ENCODE assay signal across 28 mouse cellular contexts in the genomic region with DNA sequence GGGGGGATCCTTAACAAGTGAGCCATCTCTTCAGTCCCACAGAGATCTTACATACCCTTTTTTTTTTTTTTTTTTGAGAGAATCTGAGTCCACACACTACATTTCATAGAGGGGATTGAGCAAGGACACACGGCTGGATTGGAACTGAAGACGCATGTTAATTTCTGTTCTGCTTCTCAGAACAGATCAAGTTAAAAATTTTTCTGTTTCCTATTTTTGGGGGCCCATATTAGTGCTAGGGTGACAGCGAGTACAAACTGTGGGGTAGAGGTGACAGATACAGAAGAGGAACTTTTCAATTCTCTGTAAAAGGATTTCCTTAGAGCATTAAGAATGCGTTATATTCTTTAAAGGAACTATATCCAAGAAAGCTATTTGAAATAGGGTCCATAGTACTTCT.
"Had no signal": no experiment of that assay in that cellular context is flagged by ENCODE, and none has a peak within 500 bp of the region (broad histone marks: within the 10 kb centered on the region; RNA-seq: fewer than 3 reads in every experiment).

No protein-coding gene starts in this region.

- DNase-seq: gastrocnemius, adult 2 months; gastrocnemius, postnatal 10 days; gastrocnemius, postnatal 36 days; heart, adult 2 months; heart, postnatal 14 days; heart, postnatal 4 days; kidney, adult 18-20 months; kidney, adult 8-10 months; kidney, postnatal 10 days; kidney, postnatal 25 days; kidney, postnatal 4 days; liver; liver, embryonic 13.5 days had no signal

- ATAC-seq: hindbrain, embryonic 16.5 days; inflammation-experienced regulatory T-cells, adult 6 months; intestine, embryonic 15.5 days; intestine, postnatal 0 days had no signal

- H3K9me3 ChIP-seq: heart, embryonic 13.5 days; heart, embryonic 15.5 days; hindbrain, embryonic 10.5 days; hindbrain, embryonic 12.5 days; intestine, embryonic 15.5 days; limb, embryonic 10.5 days; limb, embryonic 12.5 days; liver, embryonic 13.5 days had no signal

- H3K27me3 ChIP-seq: heart, embryonic 15.5 days had no signal

- H3K4me2 ChIP-seq: heart, embryonic 11.5 days; heart, embryonic 13.5 days; heart, embryonic 15.5 days; hindbrain, embryonic 12.5 days; hindbrain, embryonic 14.5 days; intestine, embryonic 15.5 days; limb, embryonic 12.5 days; liver, embryonic 11.5 days; liver, embryonic 13.5 days had no signal

- H3K4me3 ChIP-seq: gastrocnemius, adult 2 months; heart, adult 2 months; heart, embryonic 13.5 days; heart, embryonic 15.5 days; hindbrain, embryonic 10.5 days; hindbrain, embryonic 12.5 days; intestine, embryonic 15.5 days; layer of hippocampus, adult 2 months; left cerebral cortex, adult 2 months; limb, embryonic 10.5 days; limb, embryonic 12.5 days; liver, embryonic 13.5 days had no signal

- H3K36me3 ChIP-seq: heart, embryonic 13.5 days; heart, embryonic 15.5 days; hindbrain, embryonic 10.5 days; hindbrain, embryonic 12.5 days; intestine, embryonic 15.5 days; limb, embryonic 10.5 days; limb, embryonic 12.5 days; liver, embryonic 13.5 days had no signal

- H3K27ac ChIP-seq: gastrocnemius, adult 2 months; heart, adult 2 months; heart, embryonic 13.5 days; heart, embryonic 15.5 days; hindbrain, embryonic 10.5 days; hindbrain, embryonic 12.5 days; hindbrain, embryonic 14.5 days; intestine, embryonic 15.5 days; layer of hippocampus, adult 2 months; left cerebral cortex, adult 2 months; limb, embryonic 10.5 days; limb, embryonic 12.5 days; liver, embryonic 13.5 days had no signal

- H3K9ac ChIP-seq: heart, embryonic 13.5 days; heart, embryonic 15.5 days; hindbrain, embryonic 12.5 days; hindbrain, embryonic 14.5 days; intestine, embryonic 15.5 days; limb, embryonic 12.5 days; liver, embryonic 13.5 days had no signal
